Mouse (Mus musculus) mouse embryonic stem cell (cell line): ENCODE data around the gene Cebpb.

Experiments used
- in situ Hi-C, 2 experiments: fragments of 300-500 bp; cut with MboI; formaldehyde crosslinking; loops; 1 replicate in 1 of 2; 3 replicates in 1 of 2; pipeline ENCODE4 v1.14.3; 2019 to 2020; ENCODE audit warnings: low sequenced_read_pairs in 2 of 2, low pct_unique_long_range_greater_than_20kb in 1 of 2, mixed read lengths in 1 of 2; ENCODE audit not compliant: unreplicated experiment in 1 of 2

Cebpb gene

GRCm38 (mm10) chr2:167709969-167710368, 21.3 kb downstream of the Cebpb start:
- in situ Hi-C loops: no loop called here

DNA sequence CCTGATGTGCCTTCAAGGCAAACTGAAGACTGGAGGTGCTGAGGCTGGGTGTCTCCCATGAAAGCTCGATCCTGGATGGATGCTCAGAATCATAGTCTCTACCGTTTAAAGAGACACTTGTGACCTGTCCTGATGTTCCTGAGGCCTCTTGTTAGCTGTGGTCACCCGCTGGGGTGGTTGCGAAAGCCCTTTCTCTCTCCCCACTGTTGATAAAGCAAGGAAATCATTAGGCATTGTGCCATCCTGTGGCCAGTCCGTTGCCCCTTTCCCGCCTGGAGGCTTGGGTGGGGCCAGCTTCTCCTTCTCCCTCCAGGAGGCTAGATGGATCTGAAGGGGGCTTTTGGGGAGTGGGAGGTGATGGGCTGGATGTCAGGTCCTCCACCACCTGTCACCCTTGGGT, 21.9 kb downstream of the Cebpb start:
- in situ Hi-C loops: no loop called here

DNA sequence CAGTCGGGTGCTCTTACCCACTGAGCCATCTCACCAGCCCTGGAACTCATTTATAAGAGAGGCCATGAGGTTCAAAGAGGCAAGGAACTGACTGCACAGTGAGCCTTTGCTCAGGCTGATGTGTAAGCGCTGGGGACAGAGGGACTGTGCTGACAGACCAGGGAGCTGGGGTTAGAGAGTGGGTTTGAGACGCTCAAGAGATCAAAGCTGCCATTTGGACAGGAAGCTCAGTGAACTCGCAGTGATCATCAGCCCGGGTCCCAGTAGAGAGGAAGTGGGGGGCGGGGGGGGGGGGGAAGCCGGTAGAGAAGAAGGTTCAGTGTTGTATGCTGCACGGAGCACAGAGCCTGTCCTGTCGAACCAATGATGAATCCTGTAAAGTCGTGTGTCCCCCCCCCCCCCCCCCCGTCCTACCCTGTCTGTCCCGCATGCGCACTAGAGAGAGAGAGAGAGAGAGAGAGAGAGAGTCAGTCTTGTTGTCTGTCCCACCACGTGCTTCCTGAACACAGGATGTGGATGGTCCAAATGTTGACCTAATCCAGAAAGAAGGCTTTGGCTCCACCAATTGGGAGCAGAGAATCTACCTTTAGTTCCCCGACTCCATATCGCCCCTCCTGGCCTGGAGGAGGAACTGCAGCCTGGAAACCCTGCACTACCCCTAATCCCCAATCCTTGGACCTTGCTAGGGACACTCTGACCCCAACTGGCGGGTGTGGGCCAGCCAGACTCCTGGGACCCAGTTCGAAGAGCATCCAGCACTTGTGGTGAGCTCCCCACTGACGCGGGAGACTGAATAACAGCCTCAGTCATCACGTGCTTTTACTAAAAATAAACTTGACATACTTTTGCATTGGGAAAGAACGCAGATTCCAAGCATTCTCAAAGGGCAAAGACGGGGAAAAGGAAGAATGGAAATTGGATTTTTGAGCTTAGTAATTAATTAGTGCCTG, 24.4 kb downstream of the Cebpb start:
- in situ Hi-C loops: no loop called here

DNA sequence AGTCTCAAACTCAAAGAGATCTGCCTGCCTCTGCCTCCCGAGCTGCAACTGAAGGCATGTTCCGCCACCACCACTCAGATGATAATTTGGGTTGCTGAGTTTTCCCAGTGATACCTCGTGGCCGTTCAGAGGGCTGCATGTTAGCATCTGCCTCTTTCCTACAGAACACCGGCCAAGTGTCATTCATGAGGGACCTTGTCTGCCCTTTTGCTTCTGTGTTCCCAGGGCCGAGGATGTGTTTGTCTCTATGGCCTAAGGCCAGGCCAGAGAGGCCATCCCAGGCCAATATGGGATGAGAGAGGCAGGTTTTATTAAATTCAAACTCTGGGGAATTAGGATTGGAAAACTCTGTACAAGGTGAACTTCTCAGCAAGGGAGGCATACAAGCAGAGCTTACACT, 25.6 kb downstream of the Cebpb start:
- in situ Hi-C loops: no loop called here

DNA sequence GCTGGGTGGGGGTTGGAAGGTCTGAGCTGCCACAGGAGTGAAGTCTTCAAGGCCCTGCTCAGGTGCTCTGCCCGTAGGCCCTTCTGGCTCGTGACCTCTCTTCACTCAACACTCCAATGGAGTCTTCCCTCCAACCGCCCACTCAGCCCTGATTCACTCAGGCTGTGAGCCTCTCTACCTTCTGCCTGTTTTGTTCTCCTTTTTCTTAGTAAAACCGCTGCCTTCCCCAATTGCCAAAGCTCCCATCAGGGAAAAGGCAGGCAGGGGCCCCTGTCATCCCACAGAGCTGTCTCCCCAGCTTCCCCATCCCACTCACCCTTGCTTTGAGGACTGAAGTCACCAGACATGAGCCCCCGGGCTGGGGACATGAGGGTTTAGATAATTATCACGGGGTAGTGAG, 26.3 kb downstream of the Cebpb start:
- in situ Hi-C loops: no loop called here

DNA sequence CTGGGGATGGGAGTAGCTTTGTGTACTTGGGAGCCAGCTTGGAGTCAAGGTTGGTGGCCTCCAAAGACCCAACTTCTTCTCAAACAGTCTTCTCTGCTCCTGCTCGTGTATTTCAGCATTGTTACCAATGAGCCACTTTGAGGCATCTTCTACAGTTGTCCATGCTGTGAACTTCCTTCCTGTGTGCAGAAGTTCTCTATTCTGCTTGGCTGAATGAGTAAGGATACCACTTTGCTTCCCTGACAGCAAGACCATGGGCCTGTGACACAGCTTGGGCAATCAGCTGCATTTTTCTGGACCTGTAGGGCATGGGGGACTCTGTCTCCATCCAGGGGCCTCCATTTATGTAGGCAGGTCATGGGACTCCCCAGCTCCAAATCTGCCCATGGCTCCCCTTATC, 28.5 kb downstream of the Cebpb start:
- in situ Hi-C loops: no loop called here

- in situ Hi-C loops: no loop called here
These were observed 30.8 kb downstream of the Cebpb start for GRCm38 (mm10) chr2:167719520-167719919.

- in situ Hi-C loops: no loop called here
These were observed 32.6 kb downstream of the Cebpb start for GRCm38 (mm10) chr2:167721159-167721882.

GRCm38 (mm10) chr2:167722538-167722937, 33.8 kb downstream of the Cebpb start:
- in situ Hi-C loops: no loop called here

DNA sequence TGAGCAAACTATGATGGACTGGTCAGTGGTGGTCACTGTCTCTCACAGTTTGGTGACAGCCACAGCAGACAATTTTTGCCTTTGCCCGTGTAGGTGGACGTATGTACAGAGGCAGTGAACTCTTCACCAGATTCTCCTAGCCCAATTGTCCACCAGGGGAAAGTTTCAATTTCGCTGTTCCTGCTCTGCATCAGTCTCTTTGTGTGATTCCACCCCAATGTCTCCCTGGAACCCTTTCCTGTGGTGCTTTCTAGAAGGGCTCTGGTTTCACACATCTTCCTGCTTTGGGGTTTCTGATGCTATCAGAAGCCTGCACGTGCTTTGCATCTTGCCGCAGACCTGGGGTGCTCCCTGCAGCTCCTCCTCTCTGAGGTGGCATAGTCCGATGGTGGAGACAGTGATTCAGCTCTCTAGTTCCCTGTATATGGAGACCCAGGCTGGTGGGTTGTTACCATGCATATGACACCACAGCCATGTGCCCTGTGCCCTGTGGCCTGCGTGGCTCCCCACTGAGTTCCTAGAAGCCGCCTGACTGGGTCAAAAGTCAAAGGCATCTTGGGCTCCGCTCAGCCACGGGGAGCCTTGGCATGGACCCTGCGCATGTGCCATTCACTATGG, 35.0 kb downstream of the Cebpb start:
- in situ Hi-C loops: no loop called here

GRCm38 (mm10) chr2:167725879-167726278, 37.2 kb downstream of the Cebpb start:
- in situ Hi-C loops: no loop called here

DNA sequence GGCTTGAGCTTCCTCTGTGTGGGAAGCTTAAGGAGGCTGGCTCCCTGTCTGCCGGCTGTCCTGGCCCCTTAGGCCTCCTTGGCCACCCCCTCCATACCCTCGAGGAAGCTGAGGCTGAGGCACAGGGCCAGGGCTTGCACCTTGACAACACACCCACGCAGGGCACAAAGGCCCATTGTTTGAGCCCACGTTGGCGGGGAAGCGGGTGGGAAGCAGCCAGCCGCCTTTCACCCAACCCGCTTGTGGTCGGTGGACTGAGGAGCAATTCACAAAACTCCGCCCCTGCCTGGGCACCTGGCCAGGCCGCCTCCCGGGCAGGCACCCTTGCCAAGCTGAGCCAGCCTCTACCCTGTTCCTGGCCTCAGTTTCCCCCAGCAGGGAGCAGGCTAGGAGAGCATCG, 38.4 kb downstream of the Cebpb start:
- in situ Hi-C loops: no loop called here

- in situ Hi-C loops: no loop called here
These were observed 41.3 kb downstream of the Cebpb start for GRCm38 (mm10) chr2:167730036-167730435.

GRCm38 (mm10) chr2:167731149-167731548, 42.4 kb downstream of the Cebpb start:
- in situ Hi-C loops: no loop called here

DNA sequence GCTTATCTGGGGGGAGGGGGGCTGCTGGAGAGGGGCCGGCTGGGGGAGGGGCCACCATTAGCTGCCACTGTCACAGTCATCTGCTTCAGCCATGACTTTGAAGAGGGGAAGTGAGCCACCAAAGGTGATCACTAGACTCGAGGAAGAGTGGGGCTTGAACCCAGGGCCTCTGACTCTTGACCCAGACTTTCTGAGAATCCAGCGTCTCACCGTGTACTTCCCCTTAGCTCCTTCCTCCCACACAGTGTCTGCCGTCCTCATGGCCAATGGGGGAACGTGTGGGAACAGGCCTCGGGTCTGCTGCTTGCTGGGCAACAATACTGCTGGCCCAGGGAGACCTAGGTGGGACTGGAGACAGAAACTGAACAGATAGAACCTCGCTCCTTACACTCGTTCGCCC, 46.1 kb downstream of the Cebpb start:
- in situ Hi-C loops: no loop called here

GRCm38 (mm10) chr2:167739030-167739429, 50.3 kb downstream of the Cebpb start:
- in situ Hi-C loops: no loop called here
